Mouse (Mus musculus): Measurements from ENCODE around the gene Gm27027.

Gene Gm27027

DNA sequence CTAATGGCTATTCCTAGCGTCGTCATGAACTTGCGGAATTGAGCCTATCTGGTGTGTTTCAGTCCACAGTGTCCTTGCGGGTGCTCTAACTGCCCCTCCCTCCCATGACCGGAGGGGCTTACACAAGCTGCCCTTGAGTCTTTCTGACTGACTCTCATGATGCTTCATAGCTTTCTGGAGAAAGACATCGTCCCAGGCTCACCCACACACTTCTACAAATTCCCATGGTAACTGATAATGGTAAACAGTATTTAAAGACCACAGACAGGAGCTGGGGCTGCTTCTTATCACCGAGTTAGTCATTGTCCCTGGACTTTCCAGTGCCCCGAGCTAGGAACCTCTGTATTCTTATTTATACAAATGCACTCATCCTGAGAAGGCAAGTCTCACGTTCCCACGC, 67.3 kb downstream of the Gm27027 start:
- in situ Hi-C loops (cut with MboI, MseI): no loop called here

DNA sequence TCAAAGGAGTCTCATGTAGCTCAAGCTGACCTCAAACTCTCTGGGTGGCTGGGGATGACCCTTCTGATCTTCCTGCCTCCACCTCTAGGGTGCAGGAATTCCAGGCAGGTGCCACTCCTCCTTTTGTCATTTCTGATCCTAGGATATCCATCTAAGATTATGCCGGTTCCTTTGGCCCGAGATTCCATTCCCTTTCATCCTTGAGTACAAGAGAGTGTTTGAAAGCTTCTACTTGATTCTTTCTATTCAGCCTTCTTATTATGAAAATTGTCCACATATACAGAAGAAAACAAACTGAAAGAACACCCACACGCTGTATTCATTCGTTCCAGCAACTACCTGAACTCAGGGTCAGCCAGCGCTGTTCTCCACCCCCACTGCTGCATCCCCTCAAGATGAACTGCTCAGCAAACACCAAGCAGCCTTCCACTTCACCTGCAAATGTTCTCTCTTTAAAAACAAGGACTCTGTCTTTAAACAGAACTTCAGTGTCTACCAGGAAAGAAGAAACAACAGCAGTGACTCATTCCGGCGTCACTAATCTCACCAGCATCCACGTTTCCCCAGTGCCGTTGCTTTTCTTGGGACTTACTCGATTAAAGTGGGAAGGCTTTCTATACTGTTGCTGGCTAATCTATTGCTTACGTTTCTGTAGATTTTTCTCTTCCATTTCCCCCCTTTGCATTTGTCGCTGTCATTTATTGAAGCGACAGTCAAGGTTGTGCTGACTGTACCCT, 68.3 kb downstream of the Gm27027 start:
- in situ Hi-C loops (cut with MboI, MseI): no loop called here

DNA sequence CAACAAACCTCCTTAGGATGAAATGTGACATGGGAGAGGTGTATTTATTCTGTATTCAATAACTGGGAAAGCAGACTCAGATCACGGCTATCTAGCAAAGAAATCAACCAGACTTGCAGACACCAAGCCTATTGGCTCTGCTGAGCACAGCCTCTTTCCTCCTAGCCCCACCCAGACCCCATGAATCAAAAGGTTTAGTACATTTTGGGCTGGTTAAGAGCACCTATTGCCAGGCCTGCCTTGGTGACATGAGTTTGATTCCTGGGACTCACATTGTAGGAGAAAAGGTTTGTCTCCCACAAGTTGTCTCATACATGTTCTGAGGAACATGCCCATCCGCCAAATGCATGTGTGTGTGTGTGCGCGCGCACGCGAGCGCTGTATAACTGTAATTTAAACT, 70.0 kb downstream of the Gm27027 start:
- in situ Hi-C loops (cut with MboI, MseI): no loop called here

DNA sequence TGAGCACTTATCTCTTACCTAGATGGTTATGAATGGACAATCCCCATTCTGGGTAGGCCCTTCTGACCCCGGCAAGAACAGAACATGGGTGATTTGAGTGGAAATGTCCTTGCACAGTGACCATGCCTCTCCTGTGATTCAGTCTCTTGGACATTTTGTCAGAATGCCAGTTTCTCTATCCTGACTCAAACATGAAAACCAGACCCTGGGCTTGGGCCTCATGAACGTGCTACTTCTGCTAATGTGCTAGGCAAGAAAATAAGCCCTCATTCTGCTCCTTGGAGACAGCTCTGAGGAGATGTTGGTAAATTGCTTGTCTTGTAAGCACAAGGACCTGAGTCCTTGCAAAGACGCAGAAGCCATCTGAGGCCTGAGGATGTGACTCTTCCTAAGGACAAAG, 77.1 kb downstream of the Gm27027 start:
- in situ Hi-C loops (cut with MboI, MseI): no loop called here

DNA sequence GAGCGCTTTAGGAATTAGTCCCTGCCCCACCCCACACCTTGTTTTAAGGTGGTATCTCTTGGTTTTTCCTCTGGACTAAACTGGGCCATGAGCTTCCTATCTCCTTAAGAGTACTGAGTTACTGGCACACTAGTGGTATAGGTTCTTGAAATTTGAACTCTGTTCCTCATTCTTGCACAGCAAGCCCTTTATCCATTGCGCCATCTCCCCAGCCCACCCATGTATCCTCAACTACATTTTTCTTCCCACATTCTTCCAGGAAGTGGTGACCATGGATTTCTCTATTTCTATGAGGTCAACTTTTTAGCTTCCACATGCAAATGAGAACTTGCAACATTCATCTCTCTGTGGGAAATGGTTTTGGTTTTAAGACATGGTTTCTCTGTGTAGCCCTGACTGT, 82.6 kb downstream of the Gm27027 start:
- in situ Hi-C loops (cut with MboI, MseI): no loop called here

DNA sequence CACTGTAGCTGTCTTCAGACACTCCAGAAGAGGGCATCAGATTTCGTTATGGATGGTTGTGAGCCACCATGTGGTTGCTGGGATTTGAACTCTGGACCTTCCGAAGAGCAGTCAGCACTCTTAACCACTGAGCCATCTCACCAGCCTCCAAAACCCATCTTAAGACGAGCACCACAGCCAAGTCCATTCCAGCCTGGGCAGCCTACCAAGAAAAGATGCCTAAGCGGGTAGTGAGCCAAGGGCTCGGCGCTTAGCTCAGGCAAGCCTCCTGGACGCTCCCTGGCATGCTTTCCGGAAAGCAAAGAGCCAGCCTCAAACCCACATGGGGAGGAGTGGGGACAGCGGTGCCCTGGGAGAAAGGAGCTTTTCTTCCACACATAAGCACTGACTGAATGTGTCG, 84.2 kb downstream of the Gm27027 start:
- in situ Hi-C loops (cut with MboI, MseI): no loop called here

DNA sequence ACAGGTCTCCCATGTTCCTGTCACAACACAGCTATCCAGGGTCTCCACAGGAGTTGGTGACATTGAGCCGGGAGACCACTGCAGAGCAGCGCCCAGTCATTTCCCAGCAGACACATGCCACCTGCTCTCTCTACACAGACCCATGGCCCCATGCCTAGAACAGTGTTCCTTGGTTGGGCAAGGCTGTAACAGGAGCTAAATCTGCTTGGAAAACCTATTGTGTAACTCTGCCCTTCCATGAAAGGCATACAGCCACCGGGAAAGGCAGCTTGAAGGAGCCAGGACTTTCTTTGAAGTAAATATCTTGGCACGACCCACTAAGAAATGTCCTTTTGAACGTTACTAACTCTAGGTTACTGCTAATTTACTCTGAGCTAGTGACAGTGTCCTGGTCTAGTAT, 86.4 kb downstream of the Gm27027 start:
- in situ Hi-C loops (cut with MboI, MseI): no loop called here

DNA sequence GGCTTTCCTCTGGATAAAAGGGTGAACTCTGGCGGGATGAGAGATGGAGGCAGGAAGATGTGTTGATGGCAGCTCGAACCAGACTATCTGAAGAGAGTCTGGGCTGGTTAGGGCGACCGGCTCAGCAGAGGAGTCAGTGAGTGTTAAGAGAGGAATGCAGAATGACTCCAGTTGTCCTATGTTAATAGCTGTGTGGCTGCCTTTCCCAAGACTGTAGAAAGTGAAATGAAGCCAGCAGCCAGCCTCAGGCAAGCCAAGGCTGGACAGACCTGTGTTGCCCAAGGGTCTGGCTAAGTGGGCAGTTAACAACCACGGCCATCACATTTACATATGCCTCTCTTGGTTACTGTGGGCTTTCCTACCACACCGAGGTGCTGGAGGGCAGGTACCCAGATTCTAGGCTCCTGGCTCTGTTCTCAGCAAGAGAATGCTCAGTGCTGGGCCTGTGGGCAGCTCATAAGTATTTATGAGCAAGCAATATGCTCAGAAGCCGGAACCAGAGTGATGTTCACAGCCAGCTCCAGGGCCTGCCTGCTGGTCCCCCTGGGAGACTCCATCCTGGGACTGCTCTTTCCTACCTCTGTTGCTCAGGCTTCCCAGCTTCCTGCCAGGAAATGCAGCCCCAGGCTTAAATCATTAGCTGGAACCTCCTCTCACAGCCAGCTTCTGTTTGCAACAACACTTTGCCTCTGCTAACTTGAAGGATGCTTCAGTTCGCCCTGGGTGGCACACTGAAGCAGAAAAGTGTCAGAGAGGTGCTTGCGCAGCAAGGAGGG, 88.4 kb downstream of the Gm27027 start:
- in situ Hi-C loops (cut with MboI, MseI): no loop called here

All from regulatory T cell (primary cell).